Mouse (Mus musculus) cerebellum, adult 2 months (tissue): ENCODE results near the gene Fosb.

ENCODE experiments used
- CTCF ChIP-seq: fragments of 200-500 bp; IDR thresholded peaks from 2 replicates; pipeline ENCODE4 v1.5.1; 2011; ENCODE audit warnings: low read depth, mild to moderate bottlenecking, control low read depth, low read length, moderate library complexity, borderline replicate concordance; ENCODE audit not compliant: insufficient read depth
- POLR2A ChIP-seq: fragments of 200-500 bp; IDR thresholded peaks from 2 replicates; pipeline ENCODE4 v1.6.1; 2011; ENCODE audit warnings: low read length, control low read depth, borderline replicate concordance; ENCODE audit not compliant: insufficient read depth

DNA sequence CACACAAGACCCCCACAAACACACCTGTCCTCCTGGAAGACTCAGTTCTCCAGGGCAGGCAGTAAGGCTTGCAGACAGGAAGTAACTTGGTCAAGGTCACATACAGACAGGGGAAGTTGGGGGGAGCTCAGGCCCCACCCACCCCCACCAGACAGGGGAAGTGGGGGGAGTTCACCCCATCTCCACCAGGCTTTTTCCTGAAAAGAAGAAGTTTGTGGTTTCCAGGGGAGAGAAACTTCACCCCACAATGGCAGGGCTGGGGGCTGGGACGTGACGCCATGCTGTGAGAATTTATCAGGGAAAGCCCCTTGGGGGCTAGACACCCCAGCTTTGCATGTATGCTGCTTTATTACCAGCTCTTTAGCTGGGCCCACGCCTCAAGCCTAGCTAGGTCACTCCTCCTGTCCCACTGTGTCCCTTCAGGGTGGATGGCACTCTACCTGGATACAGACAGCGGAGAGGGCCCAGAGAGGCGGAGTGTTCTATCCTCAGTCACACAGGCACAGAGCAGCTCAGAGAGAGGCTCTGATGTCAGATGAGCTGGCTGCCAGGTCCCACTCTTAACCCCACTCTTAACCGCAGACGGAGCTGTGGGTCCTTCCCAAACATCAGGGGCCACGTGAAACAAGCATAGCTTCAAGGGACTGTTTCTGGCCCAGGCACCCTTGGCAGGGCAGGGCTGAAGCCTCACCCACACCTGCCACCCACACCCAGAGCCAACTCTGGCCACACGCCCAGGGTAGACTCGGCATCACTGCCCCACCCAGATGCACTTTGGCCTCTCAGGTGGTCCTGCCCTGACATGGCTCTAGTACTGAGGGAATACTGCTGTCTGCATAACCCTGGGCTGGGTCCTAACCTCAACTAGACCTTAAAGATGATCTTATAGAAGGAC, 43.7 kb downstream of the Fosb start:
- TF ChIP-seq POLR2A (no peak), CTCF (no peak)
